Mouse (Mus musculus) fibroblast of lung, adult 2 months (primary cell): ENCODE measurements around the gene Sprr2e.

Experiments
- DNase-seq: peaks from one replicate; pipeline ENCODE4 v3.0.0-alpha.2; 2011; ENCODE audit warnings: low read depth

The Sprr2e gene

GRCm38 (mm10) chr3:92351843-92352242 lies at the start of gene Sprr2e:
Sprr2e (plus strand) TSS chr3:92352143.
- no peak for DNase-seq

DNA sequence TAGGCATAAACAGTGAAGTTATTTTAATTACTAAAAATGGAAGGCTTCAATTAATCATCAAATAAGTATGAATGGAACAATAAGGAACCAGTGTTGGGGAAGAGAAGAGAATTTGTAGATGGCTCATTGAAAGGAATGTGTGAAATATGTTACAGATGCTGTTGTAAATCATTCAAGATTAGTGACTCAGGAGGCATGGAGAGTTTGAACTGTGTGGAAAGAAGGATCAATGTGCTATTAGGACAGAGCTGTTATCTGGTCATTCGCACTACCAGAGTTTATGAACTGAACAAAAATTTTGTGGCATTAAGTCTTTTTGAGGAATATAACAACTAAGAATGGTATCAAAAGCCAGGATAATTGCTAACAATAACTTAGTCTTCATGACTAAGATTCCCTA lies 44.5 kb upstream of the Sprr2e start:
- DNase-seq = no peak

DNA sequence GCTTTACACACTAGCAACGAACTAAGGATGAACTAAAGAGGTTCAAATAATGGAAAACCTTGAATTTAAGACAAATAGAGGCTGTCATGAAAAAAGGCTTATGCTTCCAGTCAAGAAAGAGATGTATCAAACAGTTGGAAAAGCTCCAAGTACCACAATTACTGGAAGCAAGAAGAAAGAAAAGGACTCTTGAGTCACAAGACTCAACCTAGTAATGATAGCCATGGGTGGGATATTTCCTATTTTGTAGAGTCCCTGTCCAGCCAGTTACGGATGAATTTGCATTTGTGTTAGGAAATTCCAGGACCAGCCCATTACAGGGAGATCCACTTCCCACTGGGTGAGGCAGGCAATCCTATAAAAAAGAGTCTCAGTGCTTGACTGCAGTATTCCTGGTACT lies 35.6 kb upstream of the Sprr2e start, which contains the start of gene Sprr2b:
Sprr2b (plus strand) TSS at position 301 of the 400 bp plus-strand sequence.
- DNase-seq = no peak

DNA sequence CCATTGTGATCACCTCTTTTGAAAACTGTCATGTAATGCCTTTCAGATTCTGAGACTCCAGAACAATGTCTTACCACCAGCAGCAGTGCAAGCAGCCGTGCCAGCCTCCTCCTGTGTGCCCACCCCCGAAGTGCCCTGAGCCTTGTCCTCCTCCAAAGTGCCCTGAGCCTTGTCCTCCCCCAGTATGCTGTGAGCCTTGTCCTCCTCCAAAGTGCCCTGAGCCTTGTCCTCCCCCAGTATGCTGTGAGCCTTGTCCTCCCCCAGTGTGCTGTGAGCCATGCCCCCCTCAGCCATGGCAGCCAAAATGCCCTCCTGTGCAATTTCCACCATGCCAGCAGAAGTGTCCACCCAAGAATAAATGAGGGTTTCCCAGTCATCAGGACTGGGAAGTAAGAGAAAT lies 34.6 kb upstream of the Sprr2e start:
- DNase-seq = no peak

- DNase-seq = no peak
These were observed 15.7 kb upstream of the Sprr2e start for GRCm38 (mm10) chr3:92336278-92336677.

DNA sequence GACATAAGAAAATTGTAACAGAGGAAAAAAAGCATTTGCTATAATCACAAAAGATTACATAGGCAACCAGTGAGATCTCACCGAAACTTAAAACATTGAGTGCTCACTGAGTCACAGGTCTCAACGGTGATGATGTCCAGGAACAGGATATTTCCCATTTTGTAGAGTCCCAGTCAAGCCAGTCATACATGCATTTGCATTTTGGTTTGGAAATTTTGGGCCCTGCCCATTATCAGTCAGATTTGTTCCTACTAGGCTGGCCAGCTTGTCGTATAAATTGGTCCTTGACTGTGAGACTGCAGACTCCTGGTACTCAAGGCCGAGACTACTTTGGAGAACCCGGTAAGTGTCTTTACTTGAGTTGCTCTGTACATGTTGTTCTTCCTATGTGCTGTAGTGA lies 13.1 kb upstream of the Sprr2e start, which contains the start of gene Sprr2d:
Sprr2d (plus strand) TSS at position 301 of the 400 bp plus-strand sequence.
- no peak for DNase-seq

GRCm38 (mm10) chr3:92361619-92362018 lies 9.7 kb downstream of the Sprr2e start:
- no peak for DNase-seq

DNA sequence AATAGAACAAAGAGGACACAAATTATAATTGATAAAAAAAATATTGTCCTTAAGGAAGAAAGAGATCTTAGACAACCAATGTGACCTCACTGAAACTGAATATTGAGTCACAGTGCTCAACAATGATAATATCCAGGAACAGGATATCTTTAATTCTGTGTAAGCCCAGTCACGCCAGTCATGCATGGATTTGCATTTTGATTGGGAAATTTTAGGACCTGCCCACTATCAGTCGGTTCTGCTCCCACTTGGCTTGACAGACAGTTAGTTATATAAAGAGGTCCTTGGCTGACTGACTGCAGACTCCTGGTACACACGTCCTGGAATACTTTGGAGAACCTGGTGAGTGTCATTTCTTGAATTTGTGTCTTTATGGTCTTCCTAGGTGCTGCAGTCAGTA lies 12.9 kb downstream of the Sprr2e start, which contains the start of gene Sprr2f:
Sprr2f (plus strand) TSS at position 301 of the 400 bp plus-strand sequence.
- no peak for DNase-seq

- no peak for DNase-seq
These were observed 21.7 kb downstream of the Sprr2e start for GRCm38 (mm10) chr3:92373613-92374012.

DNA sequence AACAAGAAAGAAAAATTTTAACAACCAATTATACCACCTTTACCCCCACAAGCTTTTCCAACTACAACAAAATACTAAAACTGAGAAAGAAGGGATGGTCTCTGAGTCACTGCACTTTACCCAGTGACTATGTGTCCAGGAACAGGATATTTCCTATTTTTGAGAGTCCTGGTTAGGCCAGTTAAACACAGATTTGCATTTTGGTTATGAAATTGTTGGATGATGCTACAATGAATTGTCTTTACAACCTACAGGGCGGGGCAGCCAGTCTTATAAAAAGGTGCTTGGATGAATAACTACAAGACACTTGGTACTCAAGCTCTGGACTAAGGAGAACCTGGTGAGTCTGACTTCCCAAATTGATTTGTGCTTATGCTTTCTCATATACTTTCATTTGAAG lies 33.4 kb downstream of the Sprr2e start, which contains the start of gene Sprr2h:
Sprr2h (plus strand) TSS at position 301 of the 400 bp plus-strand sequence.
- no peak for DNase-seq

DNA sequence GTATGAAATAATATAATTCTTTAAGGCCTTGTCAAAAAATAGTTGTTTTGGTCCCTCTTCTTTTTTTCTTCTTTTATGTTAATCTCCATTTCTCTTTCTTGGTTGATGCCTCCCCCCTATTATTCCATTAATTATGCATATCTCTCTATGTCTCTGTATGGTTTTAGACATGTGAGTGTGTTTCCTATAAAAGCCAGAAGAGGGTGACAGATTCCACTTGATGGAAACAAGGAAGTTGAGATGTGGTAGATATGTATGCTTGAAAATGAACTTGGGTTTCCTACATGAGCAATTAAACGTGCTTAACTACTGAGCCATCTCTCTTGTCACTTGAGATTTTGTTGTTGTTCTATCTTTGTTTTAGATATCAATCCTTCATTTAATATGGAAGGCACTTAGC lies 42.4 kb downstream of the Sprr2e start:
- DNase-seq = no peak
